23 mouse cellular contexts compared by ENCODE assay signal in genomic region chr4:114657933-114658332, GRCm38 (mm10).
DNase-seq lines count a peak whose midpoint lies in the region; ATAC-seq and TF ChIP-seq lines count a peak whose summit lies in the region.
"Had no signal": no experiment of that assay in that cellular context is flagged by ENCODE, and none has a peak within 500 bp of the region (broad histone marks: within the 10 kb centered on the region; RNA-seq: fewer than 3 reads in every experiment).

No protein-coding gene starts in this region.

- H3K4me1 ChIP-seq in G1E (ENCODE audit: insufficient read depth, low read depth, low read length) = peaks cover 30% of the 10 kb centered on the region
- H3K4me1 ChIP-seq: hindbrain, embryonic 12.5 days had no signal

- DNase-seq in frontal cortex, postnatal 10 days (ENCODE audit: low spot score in 2 of 2) = no peak
- DNase-seq in G1E (ENCODE audit: low spot score) = no peak
- peak; percentile 65 for DNase-seq in brain, adult 2 months (ENCODE audit: low read depth, low spot score)
- DNase-seq in layer of hippocampus, adult 9-11 months = peak; percentile 59
- DNase-seq in kidney, postnatal 36 days = no peak
- DNase-seq in kidney, postnatal 14 days = no peak
- DNase-seq in gastrocnemius, postnatal 25 days = no peak
- DNase-seq: adrenal gland, postnatal 10 days; cerebellum, adult 11 months; cerebellum, adult 8-10 months; cerebellum, postnatal 14 days; gastrocnemius, adult 2 months; heart, adult 18-20 months; heart, postnatal 10 days; heart, postnatal 4 days; kidney, adult 11 months had no signal

- no peaks in the 10 kb centered on the region for H3K27me3 ChIP-seq in G1E (ENCODE audit: insufficient read depth, low read length)

- no peaks in the 10 kb centered on the region for H3K36me3 ChIP-seq in G1E (replicated peaks)
- H3K36me3 ChIP-seq: embryonic facial prominence, embryonic 13.5 days; heart, embryonic 10.5 days; hindbrain, embryonic 12.5 days had no signal

- no peak for TF ChIP-seq CTCF in G1E (IDR thresholded peaks at IDR 0.05; ENCODE audit: low read depth, low read length)

- H3K4me3 ChIP-seq in G1E (ENCODE audit: low read depth, low read length) = no peak overlapping the region
- H3K4me3 ChIP-seq: embryonic facial prominence, embryonic 13.5 days; gastrocnemius, adult 2 months; heart, embryonic 10.5 days; hindbrain, embryonic 12.5 days had no signal

- ATAC-seq in frontal cortex, adult (ENCODE audit: low TSS enrichment) = peak; percentile 57; the same call in 1 of the 2 replicates
- peak; percentile 12; the same call in 1 of the 2 replicates for ATAC-seq in G1E (ENCODE audit: extremely low read depth, insufficient number of reproducible peaks, low FRiP score, poor library complexity, severe bottlenecking)
- ATAC-seq: forebrain, embryonic 14.5 days; hindbrain, embryonic 16.5 days; inflammation-experienced regulatory T-cells, adult 6 months had no signal

- peaks cover 7% of the 10 kb centered on the region for H3K9me3 ChIP-seq in G1E (replicated peaks)
- H3K9me3 ChIP-seq: embryonic facial prominence, embryonic 13.5 days; heart, embryonic 10.5 days; hindbrain, embryonic 12.5 days had no signal

Comparison
In these comparisons a context has a peak if more than half of its experiments do, and no peak if none do; other contexts are left out.
1. DNase-seq: peak in brain, adult 2 months (single experiment) and layer of hippocampus, adult 9-11 months (single experiment); none in frontal cortex, postnatal 10 days (0 of 2), G1E (single experiment), kidney, postnatal 36 days (0 of 2), kidney, postnatal 14 days (single experiment) and gastrocnemius, postnatal 25 days (single experiment).